Mouse (Mus musculus) MN1 (cell line): Measurements from ENCODE around the gene Cic.

ENCODE experiments used
- DNase-seq: peaks from one replicate; pipeline ENCODE4 v3.0.0-alpha.2; 2016; ENCODE audit warnings: low spot score

The Cic gene

GRCm38 (mm10) chr7:25269545-25270271 is 2.2 kb downstream of the Cic start:
- no peak for DNase-seq

GRCm38 (mm10) chr7:25270652-25271633 is 3.4 kb downstream of the Cic start:
- DNase-seq = no peak

- DNase-seq = no peak
These were observed 4.3 kb downstream of the Cic start for GRCm38 (mm10) chr7:25271651-25272444.

GRCm38 (mm10) chr7:25272445-25273258 is 5.1 kb downstream of the Cic start:
- no peak for DNase-seq

- DNase-seq = no peak
These were observed 6.0 kb downstream of the Cic start for GRCm38 (mm10) chr7:25273259-25274241.

GRCm38 (mm10) chr7:25274571-25274970 is 7.1 kb downstream of the Cic start:
- DNase-seq = no peak

GRCm38 (mm10) chr7:25274996-25275395 is 7.5 kb downstream of the Cic start:
- no peak for DNase-seq

GRCm38 (mm10) chr7:25275555-25276298 is 8.2 kb downstream of the Cic start:
- no peak for DNase-seq

GRCm38 (mm10) chr7:25277405-25277804 is 9.9 kb downstream of the Cic start:
- no peak for DNase-seq

GRCm38 (mm10) chr7:25277998-25278340 is 10.5 kb downstream of the Cic start:
- no peak for DNase-seq

GRCm38 (mm10) chr7:25278341-25279075 is 11.0 kb downstream of the Cic start:
- DNase-seq = peak; percentile 81

- peak; percentile 94 for DNase-seq
These were observed 11.8 kb downstream of the Cic start for GRCm38 (mm10) chr7:25279076-25279860.

- DNase-seq = peak; percentile 80
These were observed 12.6 kb downstream of the Cic start for GRCm38 (mm10) chr7:25279861-25280791.

GRCm38 (mm10) chr7:25281166-25281733 is 13.7 kb downstream of the Cic start:
- no peak for DNase-seq

GRCm38 (mm10) chr7:25281734-25282601 is 14.5 kb downstream of the Cic start:
- peak; percentile 95 for DNase-seq
